ENCODE assay signal across 21 mouse cellular contexts in genomic region chr1:40867651-40868050, GRCm38 (mm10).
A peak's percentile ranks its signal among the peaks of the same experiment; 100 is the strongest.
DNase-seq lines count a peak whose midpoint lies in the region; ATAC-seq lines count a peak whose summit lies in the region.
"Had no signal": no experiment of that assay in that cellular context is flagged by ENCODE, and none has a peak within 500 bp of the region (broad histone marks: within the 10 kb centered on the region; RNA-seq: fewer than 3 reads in every experiment).

No protein-coding gene starts in this region.

- no peak for ATAC-seq in heart, embryonic 11.5 days (replicated peaks; ENCODE audit: insufficient number of reproducible peaks, low FRiP score, low TSS enrichment)
- ATAC-seq: CD4-positive, CD25-positive, alpha-beta regulatory T cell, adult 4 months; forebrain, embryonic 14.5 days; intestine, embryonic 16.5 days had no signal

- intact Hi-C loops in gastrocnemius, postnatal 36 days (cut with DNase I): no loop called here
- intact Hi-C loops in heart, postnatal 10 days (cut with DNase I): no loop called here

- 80% methylated on average over 2 of the region's 2 CpGs for WGBS in heart, embryonic 11.5 days (ENCODE audit: insufficient replicate concordance)

- H3K27me3 ChIP-seq in heart, embryonic 11.5 days (ENCODE audit: control insufficient read depth, insufficient read depth, low read length): no peaks in the 10 kb centered on the region
- H3K27me3 ChIP-seq: heart, embryonic 13.5 days; kidney, embryonic 15.5 days had no signal

- peak; percentile 25 to 35 for DNase-seq in gastrocnemius, adult 8-10 months (ENCODE audit: low spot score in 2 of 2)
- no peak for DNase-seq in gastrocnemius, postnatal 36 days
- peak; percentile 42 to 58 for DNase-seq in heart, postnatal 10 days
- DNase-seq in NIH3T3 (ENCODE audit: low read depth): peak; percentile 50
- peak; percentile 55 for DNase-seq in skeletal muscle tissue, adult 2 months (ENCODE audit: low read depth, low spot score)
- no peak for DNase-seq in right cerebral cortex, postnatal 36 days (ENCODE audit: low spot score in 2 of 2)
- DNase-seq: adrenal gland, adult 2 months; adrenal gland, postnatal 36 days; B cell, adult 2 months; cerebellum, adult 2 months; kidney, adult 2 months had no signal

- no peak overlapping the region for H3K9ac ChIP-seq in heart, embryonic 11.5 days (ENCODE audit: low read depth, low read length)
- H3K9ac ChIP-seq: heart, embryonic 13.5 days; hindbrain, embryonic 14.5 days; kidney, embryonic 15.5 days had no signal

- H3K27ac ChIP-seq in heart, embryonic 11.5 days (ENCODE audit: low read depth, low read length): no peak overlapping the region
- H3K27ac ChIP-seq: embryonic facial prominence, embryonic 10.5 days; heart, embryonic 13.5 days; hindbrain, embryonic 10.5 days; hindbrain, embryonic 14.5 days; kidney, embryonic 15.5 days had no signal

- H3K9me3 ChIP-seq in heart, embryonic 11.5 days (replicated peaks; ENCODE audit: control insufficient read depth, low read length): no peaks in the 10 kb centered on the region
- H3K9me3 ChIP-seq: embryonic facial prominence, embryonic 10.5 days; G1E; heart, embryonic 13.5 days; hindbrain, embryonic 10.5 days; kidney, embryonic 15.5 days had no signal

- H3K4me3 ChIP-seq in heart, embryonic 11.5 days (ENCODE audit: low read depth, low read length): no peak overlapping the region
- H3K4me3 ChIP-seq: embryonic facial prominence, embryonic 10.5 days; heart, embryonic 13.5 days; hindbrain, embryonic 10.5 days; kidney, embryonic 15.5 days had no signal

- no peaks in the 10 kb centered on the region for H3K4me1 ChIP-seq in heart, embryonic 11.5 days (ENCODE audit: control insufficient read depth, insufficient read depth, low read length)
- H3K4me1 ChIP-seq: heart, embryonic 13.5 days; kidney, embryonic 15.5 days had no signal

- H3K36me3 ChIP-seq in heart, embryonic 11.5 days (ENCODE audit: control insufficient read depth, insufficient read depth, low read length): no peaks in the 10 kb centered on the region
- H3K36me3 ChIP-seq: embryonic facial prominence, embryonic 10.5 days; G1E; heart, embryonic 13.5 days; hindbrain, embryonic 10.5 days; kidney, embryonic 15.5 days had no signal

- no peak overlapping the region for H3K4me2 ChIP-seq in heart, embryonic 11.5 days
- H3K4me2 ChIP-seq: heart, embryonic 13.5 days; hindbrain, embryonic 14.5 days; kidney, embryonic 15.5 days had no signal

Comparison
In these comparisons a context has a peak if more than half of its experiments do, and no peak if none do; other contexts are left out.
1. DNase-seq: peak in gastrocnemius, adult 8-10 months (2 of 2), heart, postnatal 10 days (2 of 2), NIH3T3 (single experiment) and skeletal muscle tissue, adult 2 months (single experiment); none in gastrocnemius, postnatal 36 days (0 of 2) and right cerebral cortex, postnatal 36 days (0 of 2).